Mouse (Mus musculus): ENCODE results near the gene Ppp6r2. TPM values are rescaled to one million over a fixed set of nuclear protein-coding genes. Genes with fewer than 3 reads are reported as not detected.

Gene Ppp6r2
- polyA plus RNA-seq, 1 experiment from 2014 or later = 45.7 TPM

GRCm38 (mm10) chr15:89233586-89233985, 22.2 kb downstream of the Ppp6r2 start:
- H3K4me1 ChIP-seq (replicated peaks) = no peaks in the 10 kb centered on the region
- no peak overlapping the region for H3K4me3 ChIP-seq
- no peak for DNase-seq (ENCODE audit: low spot score)
- H3K27me3 ChIP-seq (ENCODE audit: insufficient read depth, poor library complexity, severe bottlenecking) = no peaks in the 10 kb centered on the region
- H3K9me3 ChIP-seq = no peaks in the 10 kb centered on the region
- H3K36me3 ChIP-seq = peaks cover 18% of the 10 kb centered on the region
- 59% methylated on average over 2 of the region's 2 CpGs for WGBS
- H3K27ac ChIP-seq = no peak overlapping the region

GRCm38 (mm10) chr15:89234052-89234451, 22.7 kb downstream of the Ppp6r2 start:
- H3K27ac ChIP-seq = no peak overlapping the region
- no peak overlapping the region for H3K4me3 ChIP-seq
- H3K4me1 ChIP-seq (replicated peaks) = no peaks in the 10 kb centered on the region
- H3K36me3 ChIP-seq = peaks cover 18% of the 10 kb centered on the region
- WGBS = 86% methylated on average over 4 of the region's 4 CpGs
- H3K27me3 ChIP-seq (ENCODE audit: insufficient read depth, poor library complexity, severe bottlenecking) = no peaks in the 10 kb centered on the region
- DNase-seq (ENCODE audit: low spot score) = no peak
- no peaks in the 10 kb centered on the region for H3K9me3 ChIP-seq

- Histone ChIP-seq H3K4me1 (replicated peaks) (no peaks in the 10 kb centered on the region), H3K36me3 (peaks cover 45% of the 10 kb centered on the region)
- no peak for DNase-seq (ENCODE audit: low spot score)
Observed at GRCm38 (mm10) chr15:89239751-89240392, 28.5 kb downstream of the Ppp6r2 start.

GRCm38 (mm10) chr15:89241025-89241424, 29.7 kb downstream of the Ppp6r2 start:
- Histone ChIP-seq H3K9me3 (no peaks in the 10 kb centered on the region), H3K4me3 (no peak overlapping the region), H3K4me1 (replicated peaks) (no peaks in the 10 kb centered on the region), H3K27me3 (ENCODE audit: insufficient read depth, poor library complexity, severe bottlenecking) (no peaks in the 10 kb centered on the region), H3K36me3 (peaks cover 54% of the 10 kb centered on the region), H3K27ac (no peak overlapping the region)
- DNase-seq (ENCODE audit: low spot score) = no peak
- 77% methylated on average over 2 of the region's 2 CpGs for WGBS

More at GRCm38 (mm10) chr15:89239751-89240392, 28.5 kb downstream of the Ppp6r2 start:
- 71% methylated on average over 3 of the region's 3 CpGs for WGBS
- H3K27me3 ChIP-seq (ENCODE audit: insufficient read depth, poor library complexity, severe bottlenecking) = no peaks in the 10 kb centered on the region
- H3K27ac ChIP-seq = 0 out of 2 replicates have a peak overlapping the region, but pooled peaks have one; percentile 14
- no peaks in the 10 kb centered on the region for H3K9me3 ChIP-seq
- H3K4me3 ChIP-seq = no peak overlapping the region

GRCm38 (mm10) chr15:89249063-89249462, 37.7 kb downstream of the Ppp6r2 start:
- no peak for DNase-seq (ENCODE audit: low spot score)
- H3K27me3 ChIP-seq (ENCODE audit: insufficient read depth, poor library complexity, severe bottlenecking) = no peaks in the 10 kb centered on the region
- 89% methylated on average over 6 of the region's 6 CpGs for WGBS
- H3K36me3 ChIP-seq = peaks cover 45% of the 10 kb centered on the region
- no peak overlapping the region for H3K27ac ChIP-seq
- peaks cover 7% of the 10 kb centered on the region; the same call in 1 of the 2 replicates for H3K4me1 ChIP-seq (replicated peaks)
- H3K4me3 ChIP-seq = no peak overlapping the region
- no peaks in the 10 kb centered on the region for H3K9me3 ChIP-seq

- no peak overlapping the region for H3K4me3 ChIP-seq
- peak; percentile 61 for DNase-seq (ENCODE audit: low spot score)
- H3K27ac ChIP-seq = peak overlapping the region; percentile 85
- H3K9me3 ChIP-seq = no peaks in the 10 kb centered on the region
- H3K4me1 ChIP-seq (replicated peaks) = peaks cover 30% of the 10 kb centered on the region
- H3K36me3 ChIP-seq = peaks cover 67% of the 10 kb centered on the region
- 26% methylated on average over 4 of the region's 4 CpGs for WGBS
- no peaks in the 10 kb centered on the region for H3K27me3 ChIP-seq (ENCODE audit: insufficient read depth, poor library complexity, severe bottlenecking)
Observed at GRCm38 (mm10) chr15:89255330-89255729, 44.0 kb downstream of the Ppp6r2 start.

- Histone ChIP-seq H3K27me3 (ENCODE audit: insufficient read depth, poor library complexity, severe bottlenecking) (no peaks in the 10 kb centered on the region), H3K36me3 (peaks cover 78% of the 10 kb centered on the region), H3K4me1 (replicated peaks) (peaks cover 24% of the 10 kb centered on the region), H3K4me3 (no peak overlapping the region), H3K9me3 (no peaks in the 10 kb centered on the region), H3K27ac (no peak overlapping the region)
- no peak for DNase-seq (ENCODE audit: low spot score)
- 93% methylated on average over 5 of the region's 5 CpGs for WGBS
Observed at GRCm38 (mm10) chr15:89258997-89259396, 47.6 kb downstream of the Ppp6r2 start.

GRCm38 (mm10) chr15:89264485-89264884, 53.1 kb downstream of the Ppp6r2 start:
- no peaks in the 10 kb centered on the region for H3K9me3 ChIP-seq
- no peak for DNase-seq (ENCODE audit: low spot score)
- no peaks in the 10 kb centered on the region for H3K27me3 ChIP-seq (ENCODE audit: insufficient read depth, poor library complexity, severe bottlenecking)
- H3K27ac ChIP-seq = no peak overlapping the region
- WGBS = 80% methylated on average over 5 of the region's 5 CpGs
- H3K4me3 ChIP-seq = no peak overlapping the region
- no peaks in the 10 kb centered on the region for H3K4me1 ChIP-seq (replicated peaks)
- peaks cover 76% of the 10 kb centered on the region for H3K36me3 ChIP-seq

GRCm38 (mm10) chr15:89275497-89275896, 64.1 kb downstream of the Ppp6r2 start:
- 72% methylated on average over 3 of the region's 3 CpGs for WGBS
- no peaks in the 10 kb centered on the region for H3K27me3 ChIP-seq (ENCODE audit: insufficient read depth, poor library complexity, severe bottlenecking)
- peak; percentile 30 for DNase-seq (ENCODE audit: low spot score)
- peaks cover 8% of the 10 kb centered on the region for H3K4me1 ChIP-seq (replicated peaks)
- no peak overlapping the region for H3K4me3 ChIP-seq
- H3K27ac ChIP-seq = peak overlapping the region; percentile 59; the same call in 1 of the 2 replicates
- H3K9me3 ChIP-seq = no peaks in the 10 kb centered on the region
- H3K36me3 ChIP-seq = peaks cover 88% of the 10 kb centered on the region

- 95% methylated on average over 4 of the region's 4 CpGs for WGBS
- H3K27ac ChIP-seq = no peak overlapping the region
- no peak overlapping the region for H3K4me3 ChIP-seq
- DNase-seq (ENCODE audit: low spot score) = no peak
- H3K36me3 ChIP-seq = peaks cover 95% of the 10 kb centered on the region
- H3K9me3 ChIP-seq = no peaks in the 10 kb centered on the region
- H3K4me1 ChIP-seq (replicated peaks) = peaks cover 8% of the 10 kb centered on the region
- no peaks in the 10 kb centered on the region for H3K27me3 ChIP-seq (ENCODE audit: insufficient read depth, poor library complexity, severe bottlenecking)
Observed at GRCm38 (mm10) chr15:89277366-89277765, 66.0 kb downstream of the Ppp6r2 start.

GRCm38 (mm10) chr15:89282546-89282945, 71.2 kb downstream of the Ppp6r2 start:
- H3K4me1 ChIP-seq (replicated peaks) = no peaks in the 10 kb centered on the region
- WGBS = 82% methylated on average over 6 of the region's 6 CpGs
- H3K4me3 ChIP-seq = no peak overlapping the region
- no peaks in the 10 kb centered on the region for H3K9me3 ChIP-seq
- DNase-seq (ENCODE audit: low spot score) = no peak
- H3K27ac ChIP-seq = no peak overlapping the region
- peaks cover 98% of the 10 kb centered on the region for H3K36me3 ChIP-seq
- H3K27me3 ChIP-seq (ENCODE audit: insufficient read depth, poor library complexity, severe bottlenecking) = no peaks in the 10 kb centered on the region

GRCm38 (mm10) chr15:89284094-89284493, 72.7 kb downstream of the Ppp6r2 start:
- Histone ChIP-seq H3K36me3 (peaks cover 98% of the 10 kb centered on the region), H3K4me3 (no peak overlapping the region), H3K9me3 (no peaks in the 10 kb centered on the region), H3K27me3 (ENCODE audit: insufficient read depth, poor library complexity, severe bottlenecking) (no peaks in the 10 kb centered on the region), H3K4me1 (replicated peaks) (no peaks in the 10 kb centered on the region), H3K27ac (no peak overlapping the region)
- WGBS = 84% methylated on average over 2 of the region's 2 CpGs
- no peak for DNase-seq (ENCODE audit: low spot score)

- no peak overlapping the region for H3K27ac ChIP-seq
- H3K27me3 ChIP-seq (ENCODE audit: insufficient read depth, poor library complexity, severe bottlenecking) = no peaks in the 10 kb centered on the region
- peaks cover 98% of the 10 kb centered on the region for H3K36me3 ChIP-seq
- no peaks in the 10 kb centered on the region for H3K9me3 ChIP-seq
- H3K4me3 ChIP-seq = no peak overlapping the region
- no peak for DNase-seq (ENCODE audit: low spot score)
- H3K4me1 ChIP-seq (replicated peaks) = no peaks in the 10 kb centered on the region
Observed at GRCm38 (mm10) chr15:89285004-89285403, 73.7 kb downstream of the Ppp6r2 start.

- no peak for DNase-seq (ENCODE audit: low spot score)
- Histone ChIP-seq H3K4me3 (no peak overlapping the region), H3K4me1 (replicated peaks) (no peaks in the 10 kb centered on the region), H3K36me3 (peaks cover 98% of the 10 kb centered on the region), H3K27me3 (ENCODE audit: insufficient read depth, poor library complexity, severe bottlenecking) (no peaks in the 10 kb centered on the region), H3K27ac (no peak overlapping the region), H3K9me3 (no peaks in the 10 kb centered on the region)
- 95% methylated on average over 5 of the region's 5 CpGs for WGBS
Observed at GRCm38 (mm10) chr15:89285478-89285877, 74.1 kb downstream of the Ppp6r2 start.
